Mouse (Mus musculus) heart, adult 2 months (tissue): ENCODE measurements around the gene Agpat1.

Experiments
- CTCF ChIP-seq: fragments of 200-600 bp; IDR thresholded peaks from 2 replicates; pipeline ENCODE4 v1.8.1; 2022; ENCODE audit warnings: antibody characterized with exemption, mild to moderate bottlenecking, moderate library complexity
- EP300 ChIP-seq: fragments of 200-500 bp; IDR thresholded peaks from 2 replicates; pipeline ENCODE4 v1.6.1; 2011; ENCODE audit warnings: low read depth, low read length, control low read depth; ENCODE audit not compliant: insufficient read depth
- POLR2A ChIP-seq: fragments of 200-500 bp; IDR thresholded peaks from 2 replicates; pipeline ENCODE4 v1.6.1; 2011; ENCODE audit warnings: mild to moderate bottlenecking, low read depth, low read length, control low read depth; ENCODE audit not compliant: insufficient read depth

GRCm38 (mm10) chr17:34654392-34654791 is 50.3 kb downstream of the Agpat1 start:
- no peak for TF ChIP-seq POLR2A
- no peak for TF ChIP-seq CTCF
- no peak for TF ChIP-seq EP300
